Mouse (Mus musculus) c-Kit-negative CD71-positive TER-119-positive erythroid progenitor cells, embryonic 14.5 days (primary cell): Measurements from ENCODE around the gene Olfr1295.

Experiments
- DNase-seq: peaks from one replicate; pipeline ENCODE4 v3.0.0-alpha.2; 2013; ENCODE audit warnings: low read depth, low spot score

The Olfr1295 gene

DNA sequence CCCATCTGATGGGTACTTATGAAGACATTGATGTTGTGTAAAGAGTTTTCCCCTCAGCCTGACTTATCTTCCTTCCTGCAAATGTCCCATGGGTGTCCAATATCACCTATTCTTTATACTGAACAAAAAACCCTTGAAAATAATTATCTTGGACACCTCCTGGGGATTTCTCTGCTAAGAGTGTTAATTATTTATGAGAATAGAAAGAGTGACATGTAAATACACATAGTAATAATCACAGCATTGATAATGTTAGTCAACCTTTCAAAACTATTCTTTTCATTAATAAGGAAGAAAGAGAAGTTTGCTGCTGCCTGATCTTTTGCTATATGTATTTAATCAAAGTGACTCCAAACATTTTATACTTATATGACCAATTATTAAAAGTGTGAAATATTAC, at the start of gene Olfr1295:
Gene Olfr1295 (minus strand): TSS at position 101 of the 400 bp plus-strand sequence.
- no peak for DNase-seq

- DNase-seq, result no peak
Measured at GRCm38 (mm10) chr2:111540191-111540590, 29.3 kb downstream of the Olfr1295 start, which contains the start of gene Olfr1294. TSS of gene Olfr1294 (minus strand) at chr2:111540291.

DNA sequence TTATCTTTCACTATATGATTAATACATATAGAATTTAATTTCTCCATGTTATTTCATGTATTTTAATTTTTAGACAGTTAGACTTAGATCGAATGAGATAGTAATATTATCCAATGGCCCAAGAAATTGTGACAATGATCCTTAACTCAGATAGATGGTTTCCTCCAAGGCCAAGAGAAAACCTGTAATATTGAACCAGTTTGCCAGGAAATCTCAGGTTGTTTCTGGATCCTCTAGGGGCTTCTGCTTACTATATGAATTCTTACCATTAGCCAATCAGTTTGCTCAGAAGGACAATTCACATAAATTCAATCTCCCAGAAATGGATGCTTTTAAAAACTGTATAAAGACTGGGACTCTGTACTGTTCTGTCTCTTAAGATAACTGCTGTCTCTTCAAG, 44.6 kb downstream of the Olfr1295 start, which contains the start of gene Olfr1293-ps:
Gene Olfr1293-ps (plus strand): TSS at position 301 of the 400 bp plus-strand sequence.
- DNase-seq, result no peak

GRCm38 (mm10) chr2:111517451-111517850, 52.0 kb downstream of the Olfr1295 start:
- DNase-seq, result no peak
